Mouse (Mus musculus) liver (tissue): ENCODE results near the gene Pde4d.

Experiments
- DNase-seq: peaks from one replicate; pipeline ENCODE4 v3.0.0-alpha.2; 2020; ENCODE audit warnings: mixed read lengths

Gene Pde4d

DNA sequence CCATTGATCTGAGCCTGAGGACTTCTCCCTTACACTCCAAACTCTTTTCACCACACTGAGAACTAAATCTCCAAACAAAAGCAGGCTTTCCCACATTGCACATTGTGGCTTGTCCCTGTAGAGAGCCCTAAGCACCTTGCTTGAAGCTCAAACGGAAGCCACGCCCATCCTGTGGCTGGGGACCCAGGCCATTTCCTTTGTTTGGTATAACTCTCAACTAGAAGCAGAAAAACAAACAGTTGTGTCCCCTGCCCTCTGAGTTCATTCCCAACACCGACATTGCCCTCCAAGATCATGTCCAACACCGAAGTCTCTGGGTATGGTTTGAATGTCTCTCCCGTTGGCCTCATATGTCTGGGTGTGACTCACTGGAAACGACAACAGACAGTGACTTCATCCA is 759.7 kb downstream of the Pde4d start:
- no peak for DNase-seq

DNA sequence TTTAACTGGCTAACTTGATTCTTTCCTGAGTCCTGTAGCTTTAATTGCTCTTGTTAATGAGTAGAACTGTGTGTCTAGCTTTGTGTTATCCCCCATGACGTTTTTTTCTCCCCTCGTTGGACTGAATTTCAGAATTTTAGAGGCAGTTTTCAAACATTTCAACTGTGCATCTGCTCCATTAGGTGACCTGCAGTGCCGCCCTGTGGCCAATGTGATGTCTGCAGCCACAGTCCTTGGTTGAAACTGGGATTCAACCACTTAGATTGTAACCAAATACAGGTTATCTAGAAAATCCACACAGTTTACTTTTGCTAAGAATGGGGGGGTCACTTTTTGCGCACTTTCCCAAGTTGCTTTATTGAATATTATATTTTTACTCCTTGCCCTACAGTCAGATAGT is 760.7 kb downstream of the Pde4d start:
- DNase-seq: peak; percentile 67

DNA sequence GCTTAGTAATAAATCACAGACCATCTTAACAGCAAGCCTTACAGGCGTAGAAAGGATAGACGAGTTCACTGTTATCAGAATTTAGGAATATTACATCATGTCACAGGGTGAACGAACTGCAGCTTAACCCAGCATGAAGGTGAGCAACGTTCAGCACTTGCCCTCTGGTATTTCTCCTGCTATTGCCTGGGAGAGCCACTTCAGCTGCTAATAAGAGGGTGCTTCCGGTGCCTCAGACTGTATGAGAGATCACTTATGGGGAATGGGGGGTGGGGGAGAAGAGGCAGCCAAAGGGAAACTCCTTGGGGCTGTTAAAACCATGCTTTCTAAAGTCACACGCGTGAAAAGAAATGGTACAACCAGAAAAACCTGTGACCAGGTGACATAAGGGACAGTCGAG is 761.7 kb downstream of the Pde4d start:
- no peak for DNase-seq

DNA sequence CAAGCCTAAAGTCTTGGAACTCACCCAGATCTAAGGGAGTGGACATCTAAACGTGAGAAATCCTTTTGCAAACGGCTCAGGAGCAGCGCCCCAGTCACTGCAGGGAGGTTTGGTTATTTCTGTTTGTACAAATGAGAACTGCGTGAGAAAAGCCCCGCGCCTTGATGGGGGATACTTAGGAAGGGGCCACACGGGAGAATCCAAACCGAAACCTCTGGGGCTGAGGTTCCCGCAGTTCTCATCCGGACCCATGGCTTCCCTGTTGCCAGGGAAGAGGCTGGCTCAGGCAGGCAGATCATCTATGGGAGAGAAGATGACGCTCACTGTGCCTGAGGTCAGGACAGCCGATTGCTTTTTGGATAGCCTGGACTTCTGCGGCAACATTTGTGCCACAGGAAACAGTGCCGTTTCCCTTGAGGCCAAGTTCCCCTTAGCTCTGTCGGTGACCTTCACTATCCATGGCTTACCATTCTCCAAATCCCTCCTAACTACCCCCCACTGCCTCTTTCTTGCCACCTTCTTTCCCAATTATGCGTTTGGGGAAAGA is 762.3 kb downstream of the Pde4d start:
- no peak for DNase-seq

DNA sequence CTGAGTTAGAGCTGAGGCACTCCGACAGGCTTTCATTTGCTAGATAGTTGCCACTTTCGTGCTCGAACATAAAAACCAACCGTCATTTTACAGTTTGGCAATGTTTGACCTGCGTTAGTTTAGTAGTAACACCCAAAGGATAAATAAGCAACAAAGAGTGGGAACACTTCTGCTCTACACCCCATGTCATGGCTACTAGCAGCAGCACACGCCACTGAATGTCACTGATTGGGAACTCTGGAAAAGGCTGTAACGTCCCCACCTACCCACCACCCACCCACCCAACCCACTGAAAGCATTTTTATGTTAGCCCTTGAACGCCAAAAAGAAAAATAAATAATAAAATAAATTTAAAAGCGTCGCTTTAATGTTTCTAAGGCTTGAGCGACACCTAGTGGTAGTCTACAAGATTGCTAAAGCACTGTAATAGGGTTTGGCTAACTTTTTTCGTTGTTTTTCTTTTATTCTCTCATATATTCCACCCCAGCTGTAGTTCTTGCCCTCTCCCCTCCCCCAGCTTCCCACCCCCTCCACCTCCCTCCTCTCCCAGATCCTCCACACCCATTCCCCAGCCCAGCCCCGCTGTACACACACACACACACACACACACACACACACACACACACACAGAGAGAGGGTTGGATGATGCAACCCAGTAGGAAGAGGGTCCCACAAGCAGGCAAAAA is 763.2 kb downstream of the Pde4d start:
- DNase-seq: no peak

DNA sequence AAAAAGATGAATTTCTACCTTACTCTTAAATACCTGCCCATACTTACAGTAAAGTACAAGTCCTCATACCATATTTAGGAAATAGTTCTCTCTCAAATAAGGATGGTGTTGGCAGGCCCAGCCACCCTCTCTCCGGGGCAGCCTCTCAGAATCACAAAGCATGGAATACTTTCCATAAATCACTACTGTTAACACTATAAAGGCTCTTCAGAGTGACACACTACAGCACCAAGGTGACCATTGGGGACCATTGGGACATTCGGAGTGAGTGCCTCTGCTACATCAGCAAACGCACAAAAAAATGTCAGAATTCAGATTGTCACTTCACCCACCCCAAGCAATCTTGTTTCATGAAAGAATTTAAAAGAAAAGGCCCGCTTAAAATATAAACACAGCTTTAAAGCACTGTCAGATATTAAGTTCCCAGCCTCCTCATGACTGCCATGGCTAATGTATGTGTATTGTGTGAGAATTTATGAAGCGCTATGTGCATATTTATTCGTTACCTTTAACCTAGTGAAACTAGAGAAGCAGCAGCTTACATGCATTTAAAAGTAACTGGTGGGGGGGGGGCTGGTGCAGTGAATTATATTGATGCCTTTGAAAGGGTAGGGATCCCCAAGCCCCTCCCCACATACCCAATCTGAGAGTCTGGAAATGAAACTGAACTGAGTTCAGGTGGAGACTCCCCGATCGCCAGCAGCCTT is 769.4 kb downstream of the Pde4d start:
- no peak for DNase-seq

DNA sequence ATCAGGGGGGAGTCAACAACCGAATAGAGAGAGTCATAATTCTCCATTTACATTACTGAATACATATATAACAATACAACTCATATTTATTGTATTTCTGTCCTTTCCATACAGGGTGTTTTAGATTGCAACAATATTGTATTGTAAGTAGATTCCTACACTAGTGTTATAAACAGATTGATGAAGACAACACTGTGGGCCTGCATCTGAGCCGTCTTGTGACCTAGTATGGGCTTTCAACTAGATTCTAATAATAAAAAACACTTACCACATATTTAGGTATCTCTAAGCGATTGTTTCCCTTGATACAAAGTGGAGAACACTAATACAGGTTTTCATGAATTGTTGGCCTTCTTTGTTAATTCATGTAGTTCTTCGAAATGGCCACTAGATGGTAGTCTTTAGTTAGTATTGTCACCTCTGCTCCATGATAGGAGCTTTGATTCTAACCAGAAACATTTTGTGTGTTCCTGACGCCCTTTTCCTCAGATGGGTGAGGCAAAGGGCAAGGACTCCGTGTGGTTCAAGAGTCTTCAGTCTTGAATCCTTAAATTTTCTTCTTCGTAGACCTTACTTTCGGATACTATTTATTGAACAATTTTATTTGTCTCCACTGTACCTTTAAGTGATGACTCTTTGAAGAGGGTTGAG is 779.3 kb downstream of the Pde4d start:
- no peak for DNase-seq

DNA sequence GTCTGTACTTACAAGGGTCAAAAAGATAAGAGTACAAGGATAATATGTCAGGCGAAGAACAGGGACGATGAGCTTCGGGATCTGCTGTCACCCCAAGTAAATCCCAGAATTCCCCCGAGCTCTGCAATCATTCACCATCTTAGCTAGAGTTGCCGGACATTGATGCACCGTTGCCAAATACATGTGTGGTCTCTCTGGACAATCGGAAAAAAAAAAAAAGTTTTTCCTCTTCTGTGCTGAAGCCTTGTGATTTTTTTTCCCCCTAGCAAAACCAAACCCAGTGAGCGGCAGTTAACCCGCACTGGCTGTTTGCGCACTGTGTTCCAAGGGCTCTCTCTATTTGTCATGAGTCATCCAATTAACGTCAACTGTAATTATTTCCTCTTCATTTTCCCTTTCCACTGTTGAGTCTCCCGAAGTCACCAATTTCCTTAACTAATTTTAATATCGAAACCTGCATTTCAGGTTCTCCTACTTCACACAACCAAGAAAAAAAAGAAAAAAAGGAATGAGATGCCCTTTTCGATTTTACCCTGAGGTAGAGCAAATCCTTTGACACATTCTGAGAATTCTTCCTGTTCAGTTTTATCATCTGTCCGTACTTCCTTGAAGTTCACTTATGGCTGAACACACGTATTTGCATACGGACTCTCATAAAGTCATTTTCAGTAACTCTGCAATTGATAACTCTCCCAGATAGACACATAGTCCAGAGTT is 780.0 kb downstream of the Pde4d start:
- DNase-seq: no peak

DNA sequence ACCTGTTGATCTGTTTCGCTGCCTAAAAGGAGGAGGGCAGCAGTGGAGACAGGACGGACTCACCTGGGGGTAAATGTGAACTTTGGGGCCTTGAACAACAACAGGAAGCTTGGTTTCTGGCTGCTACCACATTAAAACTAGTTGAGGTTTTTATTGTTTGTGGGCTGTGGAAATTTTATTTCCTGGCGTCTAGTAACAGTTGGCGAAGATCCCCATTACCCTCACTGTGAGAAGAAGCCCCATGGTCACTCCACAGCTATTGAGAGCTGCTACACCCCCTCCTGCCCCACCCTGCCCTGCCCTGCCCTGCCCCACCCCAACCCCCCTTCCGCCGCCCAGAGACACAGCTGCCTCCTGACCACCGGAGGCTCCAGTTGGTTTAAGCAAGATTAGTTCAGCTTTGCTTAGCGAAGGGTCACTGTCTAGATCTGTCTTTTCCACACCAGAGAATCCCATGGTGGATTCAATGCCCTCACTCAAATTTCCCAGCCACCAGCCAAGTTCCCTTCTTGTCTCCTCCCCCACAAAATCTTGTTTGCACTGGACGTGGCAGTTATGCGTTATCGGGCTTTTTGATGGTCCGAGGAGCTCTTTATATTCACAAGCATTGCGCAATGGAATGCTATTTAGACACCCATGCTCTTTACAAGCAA is 780.7 kb downstream of the Pde4d start:
- DNase-seq: peak; percentile 20

DNA sequence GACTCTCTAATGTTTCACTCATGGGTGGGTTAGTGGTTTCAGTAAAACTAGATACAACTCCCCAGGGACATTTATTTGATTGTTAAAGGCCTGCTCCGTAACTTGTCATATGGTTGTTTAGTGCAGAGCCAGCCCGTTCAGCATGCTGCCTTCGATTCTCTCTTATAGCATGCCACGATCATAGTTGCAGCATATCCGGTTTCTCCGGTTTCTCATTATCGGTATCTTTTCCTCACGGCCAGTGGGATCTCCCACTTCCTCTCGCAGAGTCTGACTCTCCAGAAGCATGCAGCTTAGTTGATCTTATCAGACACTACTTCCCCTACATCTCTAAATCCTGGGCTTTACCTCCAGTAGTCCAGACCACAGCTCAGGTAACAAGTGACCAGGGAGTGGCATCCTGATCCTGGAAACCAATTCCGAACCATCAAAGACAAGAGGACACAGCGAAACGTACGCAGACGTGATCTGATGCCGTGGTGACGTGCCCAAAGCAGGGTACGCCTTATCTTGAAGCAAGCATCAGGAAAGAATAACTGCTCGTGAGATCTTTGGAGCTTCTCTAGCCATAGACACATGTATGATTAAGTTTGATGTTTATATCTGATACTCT is 782.2 kb downstream of the Pde4d start:
- no peak for DNase-seq

DNA sequence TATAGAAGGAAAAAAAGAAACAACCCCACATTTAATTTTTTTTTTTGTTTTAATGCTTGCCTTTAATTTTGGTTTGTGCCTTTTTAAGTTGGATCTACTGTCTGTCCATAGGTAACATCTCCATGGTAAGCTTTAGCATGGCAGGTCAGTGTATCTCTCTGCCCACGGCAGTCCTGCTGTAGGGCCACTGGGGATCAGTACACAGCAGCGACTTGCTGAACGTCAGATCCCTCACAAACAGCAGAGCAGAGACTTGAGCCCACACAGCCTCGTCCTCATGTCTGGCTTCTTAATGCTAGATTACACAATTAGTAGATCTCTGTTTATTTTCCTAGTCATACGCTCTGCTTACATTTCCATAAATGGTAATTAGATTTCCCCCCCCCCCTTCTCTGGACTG is 782.8 kb downstream of the Pde4d start:
- DNase-seq: no peak

DNA sequence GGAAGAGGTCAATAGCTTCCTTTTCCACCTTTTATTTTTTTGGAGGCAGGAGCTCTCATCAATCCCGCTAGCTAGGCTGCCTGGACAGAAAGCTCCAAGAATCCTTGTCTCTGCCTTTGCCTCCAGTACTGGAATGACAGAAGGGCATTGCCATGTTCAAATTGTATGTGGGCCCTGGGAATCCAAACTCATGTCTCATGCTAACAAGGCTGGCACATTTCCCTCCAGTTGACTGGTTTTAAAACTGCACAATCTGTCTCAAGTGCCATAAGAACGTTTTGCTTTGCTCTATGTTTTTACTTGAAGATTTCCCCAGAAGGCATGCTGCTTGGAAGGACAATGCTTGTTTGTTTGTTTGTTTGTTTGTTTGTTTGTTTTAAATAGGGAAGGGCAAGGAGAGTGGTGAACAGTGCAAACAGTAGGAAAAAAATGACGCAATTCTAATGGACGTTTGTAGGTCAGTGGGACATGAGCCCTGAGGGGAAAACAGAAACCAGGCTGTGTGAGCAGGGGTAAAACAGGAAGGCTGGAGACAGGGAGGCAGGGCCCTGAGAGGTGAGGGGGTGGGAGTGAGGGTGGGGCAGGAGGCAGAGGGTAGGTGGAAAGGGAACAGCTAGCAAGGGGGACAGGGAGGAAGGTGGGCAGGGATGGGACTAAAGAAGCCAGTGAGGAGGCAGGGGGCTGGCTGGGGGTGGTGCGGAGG is 784.3 kb downstream of the Pde4d start:
- peak; percentile 21 for DNase-seq

DNA sequence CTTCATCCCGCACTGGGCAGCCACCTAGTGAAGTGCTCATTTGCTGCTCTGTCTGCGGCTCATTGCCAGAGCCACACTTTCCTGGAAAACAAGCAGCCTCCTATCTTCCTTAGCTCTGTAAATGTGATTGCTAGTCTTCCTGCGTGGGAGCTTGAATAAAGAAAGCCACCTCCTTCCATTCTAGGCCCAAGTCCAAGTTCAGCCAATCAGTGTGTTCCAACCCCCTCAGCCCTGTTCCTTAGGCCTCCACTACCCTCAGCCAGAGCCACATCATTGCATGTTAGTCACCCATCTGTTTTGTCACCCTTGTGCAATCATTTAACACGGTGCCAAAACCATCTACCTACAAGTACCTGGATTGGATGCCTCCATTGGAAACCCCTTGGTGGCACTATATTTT is 786.3 kb downstream of the Pde4d start:
- DNase-seq: no peak

DNA sequence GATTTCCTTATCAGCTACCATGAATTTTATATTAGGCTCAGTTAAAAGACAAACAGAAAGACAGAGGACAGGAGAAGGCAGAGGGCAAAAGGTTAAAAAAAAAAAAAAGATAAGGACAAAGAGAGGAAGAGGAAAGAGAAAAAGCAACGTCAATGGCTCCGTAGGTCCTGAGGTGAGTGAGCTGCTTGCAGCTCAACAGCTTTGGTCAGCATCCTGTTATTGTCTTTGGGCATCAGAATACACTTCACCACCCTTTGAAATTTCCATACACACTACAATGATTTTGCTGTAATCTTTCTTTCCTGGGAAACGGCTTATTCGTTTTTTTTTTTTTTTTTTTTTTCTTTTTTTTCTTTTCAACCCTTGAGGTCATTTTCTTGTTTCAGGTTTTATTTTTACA is 788.9 kb downstream of the Pde4d start:
- DNase-seq: no peak

DNA sequence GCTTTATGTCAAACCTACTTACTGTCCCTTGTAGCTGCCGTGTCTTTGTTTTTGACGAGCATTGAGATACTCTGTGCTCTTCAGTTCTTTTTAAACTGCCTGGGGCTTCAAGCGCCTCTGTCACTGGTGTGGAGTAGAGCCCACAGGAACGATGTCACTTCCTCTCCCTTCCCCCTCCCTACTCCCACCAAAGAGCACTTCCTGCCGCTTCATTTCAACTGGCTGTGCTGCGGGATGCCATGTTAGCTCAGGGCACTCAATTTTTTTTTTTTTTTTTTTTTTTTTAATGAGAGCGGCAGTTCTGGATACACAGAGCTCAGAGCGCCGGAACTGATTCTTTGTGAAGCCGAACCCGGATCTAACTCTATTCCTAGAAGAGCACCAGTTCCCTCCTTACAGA is 789.5 kb downstream of the Pde4d start:
- peak; percentile 38 for DNase-seq

DNA sequence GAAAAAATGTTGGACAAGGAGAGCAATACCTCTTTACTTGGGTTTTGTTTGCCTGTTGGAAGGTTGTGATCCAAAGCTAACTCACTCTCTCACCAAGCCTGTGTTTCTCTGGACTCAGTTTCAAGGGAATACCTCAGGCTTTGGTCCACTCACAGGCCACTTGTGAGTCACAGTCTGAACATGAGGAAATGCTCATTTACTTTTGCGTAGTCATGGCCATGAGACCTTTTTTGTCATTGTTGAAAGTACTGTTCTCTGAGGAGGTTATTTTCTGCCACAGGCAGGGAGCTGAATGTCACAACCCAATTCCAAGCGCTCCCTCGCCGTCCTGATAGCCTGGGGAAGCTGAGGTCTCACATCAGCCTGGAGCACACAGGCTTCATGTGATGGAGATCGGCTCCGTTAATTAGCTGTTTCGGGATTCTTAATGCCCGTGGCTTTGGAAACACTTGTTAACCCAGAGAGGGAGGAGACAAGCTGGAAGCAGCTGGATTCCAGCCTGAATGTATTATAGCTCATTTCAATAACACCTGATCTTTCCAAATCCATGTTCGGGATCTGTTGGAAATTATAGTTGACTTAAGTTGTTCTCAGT is 792.8 kb downstream of the Pde4d start:
- no peak for DNase-seq

DNA sequence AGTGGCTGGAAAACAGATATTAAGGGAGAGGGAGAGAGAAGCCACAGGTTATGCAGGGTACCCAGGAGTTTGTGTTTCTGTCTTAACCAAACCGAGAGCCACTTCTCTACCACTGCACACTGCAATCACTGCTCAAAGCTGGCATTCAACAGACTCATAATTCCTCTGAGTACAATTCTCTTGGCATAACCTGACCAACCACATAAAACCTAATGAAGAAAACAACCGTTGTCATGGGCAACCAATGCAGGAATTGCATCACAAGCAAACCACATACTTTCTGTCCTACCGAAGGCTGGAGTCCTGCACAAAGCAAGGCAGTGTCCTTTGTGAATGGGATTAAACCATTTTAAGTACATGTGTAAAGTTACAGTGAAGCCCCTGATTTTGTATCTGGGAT is 793.4 kb downstream of the Pde4d start:
- no peak for DNase-seq

DNA sequence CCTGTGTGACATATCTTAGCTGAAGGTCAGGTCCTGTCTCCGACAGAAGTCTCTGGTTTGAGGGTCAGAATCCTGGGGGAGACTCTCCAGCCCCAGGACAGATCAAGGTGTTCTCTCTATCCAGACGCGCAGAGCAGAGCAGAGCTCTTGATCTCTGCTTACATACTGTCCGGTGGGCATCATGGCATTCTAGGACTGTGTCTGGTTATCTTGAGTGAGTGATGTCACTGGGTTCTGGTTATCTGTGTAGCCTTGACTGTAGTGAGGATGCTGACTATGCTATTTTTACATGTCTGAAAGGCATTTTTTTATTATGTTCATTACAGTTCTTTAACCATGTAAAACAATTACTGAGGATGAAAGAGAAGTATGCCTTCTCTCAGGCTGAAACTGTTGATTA is 797.3 kb downstream of the Pde4d start:
- no peak for DNase-seq

DNA sequence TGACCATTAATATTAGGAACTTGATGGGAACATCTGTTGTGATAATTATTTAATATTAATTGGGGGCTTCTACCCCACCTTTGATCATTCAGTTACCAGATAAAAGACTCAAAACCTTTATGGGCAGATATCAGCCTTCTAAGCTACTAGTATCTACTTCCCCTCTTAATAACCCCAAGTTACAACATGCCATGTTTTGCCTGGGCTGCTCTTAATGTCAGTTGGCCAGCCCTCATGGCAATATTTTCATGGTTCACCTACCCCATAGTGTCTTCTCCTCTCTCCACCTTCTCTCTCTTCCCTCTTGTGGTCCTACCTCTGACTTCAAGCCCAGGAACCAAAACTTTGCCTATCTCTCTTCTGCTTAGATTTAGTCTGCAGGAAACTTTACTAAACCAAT is 799.6 kb downstream of the Pde4d start:
- DNase-seq: no peak

DNA sequence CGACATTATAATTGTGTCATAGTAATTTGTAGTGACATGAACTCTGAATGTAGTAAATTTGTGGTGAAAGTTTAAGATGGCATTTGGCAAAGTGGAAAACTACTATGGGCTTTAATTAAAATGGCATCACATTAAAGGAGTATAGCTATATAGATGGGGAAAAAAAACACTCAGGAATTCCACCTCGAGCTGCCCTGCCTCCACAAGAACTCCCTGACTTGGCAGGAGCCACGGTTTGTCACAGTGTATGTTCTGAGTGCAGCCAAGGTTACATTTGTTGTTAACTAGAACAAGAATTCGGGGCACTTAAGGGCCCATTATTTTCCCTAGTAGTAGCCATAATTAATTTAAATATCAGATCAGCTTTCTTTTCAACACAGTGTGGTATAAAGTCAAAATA is 805.9 kb downstream of the Pde4d start:
- no peak for DNase-seq

DNA sequence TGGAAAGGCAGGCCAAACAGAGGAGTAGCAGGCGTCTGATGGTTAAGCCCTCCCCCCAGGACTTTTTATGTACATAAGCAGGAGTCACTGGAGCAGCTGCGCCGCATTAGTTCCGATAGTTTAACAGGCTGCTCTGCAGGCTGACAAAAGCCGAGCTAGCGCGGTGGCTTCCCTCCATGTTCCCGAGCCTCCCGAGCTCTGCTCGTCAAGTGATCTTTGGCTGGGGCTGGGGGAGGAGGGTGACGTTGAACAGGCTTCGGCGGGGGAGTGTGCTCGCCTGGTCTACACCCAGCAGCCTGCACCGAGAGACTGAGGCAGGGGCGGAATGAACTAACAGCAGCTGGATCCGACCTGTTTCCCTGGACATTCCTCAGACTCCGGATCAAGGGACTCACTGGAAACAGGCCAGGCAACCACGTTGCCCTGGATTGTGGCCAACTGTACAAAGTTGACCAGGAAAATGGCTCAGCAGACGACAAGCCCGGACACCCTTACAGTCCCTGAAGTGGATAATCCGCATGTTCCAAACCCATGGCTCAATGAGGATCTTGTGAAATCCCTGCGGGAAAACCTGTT is 810.6 kb downstream of the Pde4d start:
- DNase-seq: peak; percentile 67
